Mouse (Mus musculus) heart, embryonic 14.5 days (tissue): ENCODE results near the gene Ankrd33. TPM values are rescaled to one million over a fixed set of nuclear protein-coding genes. Genes with fewer than 3 reads are reported as not detected.

Experiments
- ATAC-seq: fragments of 200-750 bp; cut with Nextera tagmentation; 2 replicates; pipeline ENCODE4 v1.8.0; 2017; ENCODE audit warnings: low read depth, moderate TSS enrichment; ENCODE audit not compliant: insufficient number of reproducible peaks, insufficient read depth, low FRiP score
- H3K27ac ChIP-seq, 2 experiments: fragments of 200-500 bp in 1 of 2; fragments of 300-500 bp in 1 of 2; sonication (generic) in 1 of 2; replicated peaks in 1 of 2; 2 replicates each; pipeline ENCODE4 v1.5.1; 2012 to 2014; ENCODE audit warnings: low read depth in 2 of 2, low read length in 2 of 2, control low read depth in 1 of 2, mild to moderate bottlenecking in 1 of 2, mixed read lengths in 1 of 2; ENCODE audit not compliant: control insufficient read depth in 1 of 2, insufficient read depth in 1 of 2
- H3K27me3 ChIP-seq: fragments of 300-500 bp; sonication (generic); 2 replicates; pipeline ENCODE4 v1.6.1; 2014; ENCODE audit warnings: mild to moderate bottlenecking, low read length, control low read depth; ENCODE audit not compliant: control insufficient read depth, insufficient read depth
- H3K36me3 ChIP-seq: fragments of 300-500 bp; sonication (generic); 2 replicates; pipeline ENCODE4 v1.6.1; 2014; ENCODE audit warnings: mild to moderate bottlenecking, control low read depth, low read length, mixed read lengths; ENCODE audit not compliant: control insufficient read depth, insufficient read depth
- H3K4me1 ChIP-seq, 2 experiments: fragments of 200-500 bp in 1 of 2; fragments of 300-500 bp in 1 of 2; sonication (generic) in 1 of 2; 2 replicates each; pipeline ENCODE4 v1.6.1; 2012 to 2014; ENCODE audit warnings: low read length in 2 of 2, control low read depth in 1 of 2, mixed read lengths in 1 of 2; ENCODE audit not compliant: control insufficient read depth in 2 of 2, insufficient read depth in 2 of 2
- H3K4me2 ChIP-seq: fragments of 300-500 bp; sonication (generic); 2 replicates; pipeline ENCODE4 v1.6.1; 2014; ENCODE audit warnings: mild to moderate bottlenecking, low read length
- H3K4me3 ChIP-seq, 2 experiments: fragments of 200-500 bp in 1 of 2; fragments of 300-500 bp in 1 of 2; sonication (generic) in 1 of 2; 2 replicates each; pipeline ENCODE4 v1.5.1; 2012 to 2014; ENCODE audit warnings: low read length in 2 of 2, mild to moderate bottlenecking in 2 of 2, control low read depth in 1 of 2, low read depth in 1 of 2, moderate library complexity in 1 of 2; ENCODE audit not compliant: control insufficient read depth in 1 of 2, insufficient read depth in 1 of 2
- H3K9ac ChIP-seq: fragments of 300-500 bp; sonication (generic); 2 replicates; pipeline ENCODE4 v1.6.1; 2014; ENCODE audit warnings: mild to moderate bottlenecking, low read length
- H3K9me3 ChIP-seq: fragments of 300-500 bp; sonication (generic); 2 replicates; pipeline ENCODE4 v1.6.1; 2016; ENCODE audit warnings: low read length, control low read depth; ENCODE audit not compliant: control insufficient read depth
- WGBS: fragments of 180-500 bp; shearing (Covaris S2); extraction: QIAGEN DNeasy Blood & Tissue Kit; methylation state at CpG from one replicate; pipeline ENCODE4 v1.1.7; 2014; 5-methylcytosine and 5-hydroxymethylcytosine counted together
- polyA plus RNA-seq: library from polyadenylated mRNA; unstranded; fragments of >200 nt; fragmentation: Nextera tagmentation; extraction: Ambion mirVana; gene quantifications from 2 replicates; pipeline ENCODE4 v1.2.1, GENCODE M21; 2014

The Ankrd33 gene
- polyA plus RNA-seq, 1 experiment from 2014 or later, result not detected

GRCm38 (mm10) chr15:101148604-101149003 lies 33.0 kb downstream of the Ankrd33 start:
- no peak for ATAC-seq
- H3K27me3 ChIP-seq, result no peaks in the 10 kb centered on the region
- WGBS, result 70% methylated on average over 6 of the region's 6 CpGs
- H3K4me1 ChIP-seq, result peaks cover 36 to 45% of the 10 kb centered on the region in 2 experiments
- H3K27ac ChIP-seq, result peak overlapping the region in 1 of 2 experiments; percentile 53; a peak in 2 of 4 replicates
- H3K36me3 ChIP-seq, result no peaks in the 10 kb centered on the region
- H3K9me3 ChIP-seq, result no peaks in the 10 kb centered on the region
- H3K4me2 ChIP-seq, result no peak overlapping the region
- no peak overlapping the region for H3K4me3 ChIP-seq
- H3K9ac ChIP-seq, result no peak overlapping the region

GRCm38 (mm10) chr15:101151409-101152261 lies 36.1 kb downstream of the Ankrd33 start:
- no peaks in the 10 kb centered on the region for H3K27me3 ChIP-seq
- no peak overlapping the region for H3K27ac ChIP-seq
- no peaks in the 10 kb centered on the region for H3K9me3 ChIP-seq
- H3K36me3 ChIP-seq, result no peaks in the 10 kb centered on the region
- 50% methylated on average over 9 of the region's 9 CpGs for WGBS
- no peak for ATAC-seq
- H3K9ac ChIP-seq, result no peak overlapping the region
- peaks cover 16 to 17% of the 10 kb centered on the region in 2 experiments for H3K4me1 ChIP-seq
- H3K4me2 ChIP-seq, result no peak overlapping the region
- no peak overlapping the region for H3K4me3 ChIP-seq

- ATAC-seq, result no peak
- no peaks in the 10 kb centered on the region for H3K4me1 ChIP-seq
- H3K4me2 ChIP-seq, result no peak overlapping the region
- H3K27me3 ChIP-seq, result no peaks in the 10 kb centered on the region
- no peak overlapping the region for H3K9ac ChIP-seq
- H3K9me3 ChIP-seq, result peaks cover 4% of the 10 kb centered on the region; the same call in 1 of the 2 replicates
- H3K36me3 ChIP-seq, result no peaks in the 10 kb centered on the region
- no peak overlapping the region for H3K4me3 ChIP-seq
- no peak overlapping the region for H3K27ac ChIP-seq
- 73% methylated on average over 7 of the region's 7 CpGs for WGBS
Measured at GRCm38 (mm10) chr15:101154700-101155616, 39.4 kb downstream of the Ankrd33 start.

GRCm38 (mm10) chr15:101160128-101160527 lies 44.6 kb downstream of the Ankrd33 start:
- no peaks in the 10 kb centered on the region for H3K36me3 ChIP-seq
- H3K27ac ChIP-seq, result no peak overlapping the region
- H3K27me3 ChIP-seq, result no peaks in the 10 kb centered on the region
- 14% methylated on average over 1 of the region's 1 CpGs for WGBS
- H3K4me3 ChIP-seq, result no peak overlapping the region
- peaks cover 4% of the 10 kb centered on the region; the same call in 1 of the 2 replicates for H3K9me3 ChIP-seq
- no peak overlapping the region for H3K4me2 ChIP-seq
- no peak for ATAC-seq
- H3K4me1 ChIP-seq, result peaks cover 17 to 27% of the 10 kb centered on the region in 2 experiments
- H3K9ac ChIP-seq, result no peak overlapping the region

- no peak for ATAC-seq
- Histone ChIP-seq H3K4me1 (peaks cover 18 to 27% of the 10 kb centered on the region in 2 experiments), H3K27ac (no peak overlapping the region), H3K9me3 (peaks cover 4% of the 10 kb centered on the region; the same call in 1 of the 2 replicates), H3K4me2 (no peak overlapping the region), H3K4me3 (no peak overlapping the region), H3K36me3 (no peaks in the 10 kb centered on the region), H3K27me3 (no peaks in the 10 kb centered on the region), H3K9ac (no peak overlapping the region)
- WGBS, result 45% methylated on average over 7 of the region's 7 CpGs
Measured at GRCm38 (mm10) chr15:101160591-101160990, 45.0 kb downstream of the Ankrd33 start.

GRCm38 (mm10) chr15:101161534-101161933 lies 46.0 kb downstream of the Ankrd33 start:
- peaks cover 21 to 27% of the 10 kb centered on the region in 2 experiments for H3K4me1 ChIP-seq
- H3K27me3 ChIP-seq, result no peaks in the 10 kb centered on the region
- H3K27ac ChIP-seq, result no peak overlapping the region
- H3K36me3 ChIP-seq, result no peaks in the 10 kb centered on the region
- WGBS, result 76% methylated on average over 7 of the region's 7 CpGs
- no peak overlapping the region for H3K9ac ChIP-seq
- H3K4me3 ChIP-seq, result no peak overlapping the region
- H3K9me3 ChIP-seq, result peaks cover 4% of the 10 kb centered on the region; the same call in 1 of the 2 replicates
- no peak for ATAC-seq
- no peak overlapping the region for H3K4me2 ChIP-seq

- Histone ChIP-seq H3K36me3 (no peaks in the 10 kb centered on the region), H3K4me3 (no peak overlapping the region), H3K27ac (no peak overlapping the region; a peak in 1 of 4 replicates), H3K9me3 (no peaks in the 10 kb centered on the region), H3K4me1 (peaks cover 21 to 27% of the 10 kb centered on the region in 2 experiments), H3K9ac (no peak overlapping the region; the same call in 1 of the 2 replicates), H3K27me3 (no peaks in the 10 kb centered on the region), H3K4me2 (no peak overlapping the region)
- WGBS, result 27% methylated on average over 15 of the region's 15 CpGs
- no peak for ATAC-seq
Measured at GRCm38 (mm10) chr15:101163056-101163458, 47.5 kb downstream of the Ankrd33 start.
